Mouse (Mus musculus) ovary, postnatal 10 days (tissue): ENCODE measurements at regions not wholly inside any gene's neighbourhood (a gene's known extent, or its start where the extent isn't known, plus 50 kb on each side); places are given as distances from the start of the nearest gene placed in this dataset.

Experiments used
- DNase-seq: peaks from one replicate; pipeline ENCODE4 v3.0.0; 2022; ENCODE audit warnings: low spot score

DNA sequence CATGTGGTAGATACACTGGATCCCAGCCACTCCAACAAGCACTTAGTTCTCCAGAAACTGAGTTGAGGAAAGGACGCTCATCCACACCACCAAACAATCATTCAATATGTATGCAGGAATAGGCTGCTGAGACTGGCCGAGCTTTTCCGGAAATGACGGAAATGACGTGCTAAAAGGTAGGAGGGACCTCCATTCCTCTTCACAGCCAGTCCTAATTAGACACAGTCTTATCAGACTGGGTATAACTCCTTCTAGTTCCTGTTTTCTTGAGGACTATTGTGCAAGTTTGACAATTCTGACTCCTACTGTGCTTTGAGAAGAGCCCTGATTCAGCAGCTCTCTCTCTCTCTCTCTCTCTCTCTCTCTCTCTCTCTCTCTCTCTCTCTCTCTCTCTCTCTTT is 477.9 kb upstream of the Gm26657 start:
- DNase-seq: no peak

DNA sequence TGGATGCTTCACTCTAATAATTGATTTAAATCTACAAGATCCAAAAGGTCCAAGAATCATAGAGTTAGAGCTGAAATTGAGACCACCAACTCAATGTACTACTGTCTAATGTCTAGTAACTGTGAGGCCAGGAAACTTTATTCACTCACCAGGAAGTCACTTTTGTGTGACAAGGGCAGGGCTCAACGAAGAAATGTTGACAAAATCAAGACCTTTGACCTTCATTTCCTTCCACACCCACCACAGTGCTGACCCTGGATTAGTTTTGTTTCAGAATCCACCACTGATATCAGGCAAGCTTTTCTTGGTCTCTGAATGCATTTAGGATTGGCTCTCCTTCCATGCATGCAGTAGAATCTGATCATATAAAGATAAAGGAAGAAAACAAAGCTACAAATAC is 487.5 kb upstream of the Gm26657 start:
- DNase-seq: no peak

DNA sequence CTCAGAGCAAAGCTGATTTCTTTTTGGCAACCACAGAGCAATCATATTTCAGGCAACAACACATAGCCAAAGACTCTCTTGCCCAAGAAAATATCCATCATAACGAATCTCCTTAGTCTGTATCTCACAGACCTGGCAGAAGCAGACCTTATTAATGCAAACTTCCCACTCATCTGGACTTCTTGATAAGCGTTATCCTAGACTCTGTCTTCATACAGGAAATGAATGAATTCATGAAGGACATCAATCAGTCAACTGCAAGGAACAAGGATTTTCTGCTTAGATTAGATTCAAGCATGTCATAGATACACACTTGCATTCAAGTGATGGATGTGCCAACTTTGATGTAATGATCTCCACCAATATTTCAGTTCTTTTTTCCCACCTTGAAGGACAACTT is 488.1 kb upstream of the Gm26657 start:
- no peak for DNase-seq

DNA sequence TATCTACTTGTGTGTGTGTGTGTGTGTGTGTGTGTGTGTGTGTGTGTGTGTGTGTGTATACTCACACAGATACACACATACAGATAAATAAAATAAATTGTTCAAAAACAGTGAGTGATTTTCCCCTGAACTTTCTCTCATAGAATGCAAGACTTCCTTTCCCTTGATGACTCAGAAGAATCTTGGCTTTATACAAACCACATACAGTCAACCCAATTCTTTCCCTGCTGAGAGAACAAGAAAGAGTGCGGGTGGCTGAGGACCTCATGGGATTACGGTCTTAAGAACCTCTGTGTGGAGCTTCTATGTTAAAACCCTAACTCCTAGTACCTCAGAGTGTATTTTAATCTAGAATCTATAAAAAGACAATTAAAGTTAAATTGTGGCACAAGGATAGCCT is 489.3 kb upstream of the Gm26657 start:
- DNase-seq: no peak

DNA sequence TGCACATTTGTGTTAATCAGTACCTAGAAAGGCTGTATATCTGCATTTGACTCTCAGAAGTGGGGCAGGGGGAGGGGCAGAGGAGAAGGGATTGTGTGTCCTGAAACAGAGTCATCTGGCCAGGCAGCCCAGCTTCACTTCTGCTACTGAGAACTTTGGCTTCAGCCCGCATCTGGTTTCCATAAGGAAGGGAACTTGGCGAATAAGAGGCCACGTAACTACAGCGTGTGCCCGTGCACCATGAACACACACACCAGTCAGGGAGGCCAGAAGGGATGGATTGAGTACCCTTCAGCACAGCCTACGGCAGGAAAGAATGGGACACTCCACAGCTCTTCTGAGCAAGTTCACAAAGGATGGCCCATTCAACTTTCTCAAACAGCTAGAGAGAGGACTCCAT is 496.0 kb upstream of the Gm26657 start:
- DNase-seq: no peak

DNA sequence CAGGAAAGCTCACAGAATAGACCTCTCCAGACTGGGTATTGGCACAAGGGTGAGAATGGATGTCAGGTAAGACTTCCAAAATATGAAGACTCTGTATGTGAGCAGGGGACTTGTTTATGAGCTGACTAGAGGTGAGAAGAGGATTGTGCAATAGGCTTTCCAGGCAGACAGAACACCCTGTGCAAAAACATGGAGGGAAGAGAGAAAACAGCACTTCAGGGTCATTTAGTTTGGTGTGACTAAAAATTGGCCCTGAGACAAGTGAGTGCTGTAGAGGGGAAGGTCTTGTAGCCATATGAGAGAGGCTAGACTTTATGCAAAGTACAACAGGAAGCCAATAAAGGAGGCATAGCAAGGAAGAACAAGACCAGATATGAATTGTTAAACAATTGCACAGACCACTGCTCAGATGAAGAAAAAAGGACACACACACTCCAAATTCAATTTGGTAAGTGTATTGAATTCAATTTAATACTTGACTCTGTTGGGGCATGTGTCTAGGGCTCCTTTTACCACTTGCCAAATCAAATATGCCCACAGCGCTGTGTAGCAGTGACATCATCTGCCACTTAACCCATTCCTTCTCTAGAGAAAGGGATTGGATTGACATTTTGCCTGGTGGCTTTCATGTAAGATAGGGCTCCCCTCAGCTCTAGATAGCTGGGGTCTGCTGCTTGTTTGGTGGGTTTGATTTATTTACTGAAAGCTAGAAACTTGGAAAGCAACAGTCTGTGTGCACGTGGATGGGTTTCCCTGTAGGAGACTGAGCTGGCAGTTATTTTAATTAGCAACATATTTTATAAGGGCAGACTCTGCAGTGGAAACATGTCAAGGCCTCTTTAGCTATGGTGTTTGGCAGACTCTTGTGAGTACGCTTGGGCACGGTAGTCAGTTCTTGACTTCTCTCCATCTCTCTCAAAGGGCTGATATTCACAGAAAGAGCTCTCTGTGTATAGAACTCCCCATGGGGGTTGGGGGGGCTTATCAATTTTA is 501.1 kb upstream of the Gm26657 start:
- DNase-seq: no peak

DNA sequence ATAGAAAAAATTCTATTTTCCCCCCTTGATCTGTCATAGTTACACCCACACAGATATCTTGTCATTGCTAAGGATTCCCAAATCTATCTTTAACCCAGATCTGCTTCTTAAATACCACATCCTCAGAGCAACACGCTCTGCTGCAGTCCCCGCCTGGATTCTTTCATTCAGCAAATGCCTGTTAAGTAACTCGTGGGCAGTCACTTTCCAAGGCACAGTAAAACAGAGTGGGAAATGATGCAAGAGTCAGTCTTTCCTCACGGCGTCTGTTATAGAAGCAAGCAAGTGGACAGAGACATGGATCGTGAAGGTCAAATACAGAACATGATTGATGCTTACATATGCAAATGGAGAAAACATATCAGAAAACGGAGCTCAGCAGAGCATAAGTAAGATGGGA is 508.5 kb upstream of the Gm26657 start:
- no peak for DNase-seq

DNA sequence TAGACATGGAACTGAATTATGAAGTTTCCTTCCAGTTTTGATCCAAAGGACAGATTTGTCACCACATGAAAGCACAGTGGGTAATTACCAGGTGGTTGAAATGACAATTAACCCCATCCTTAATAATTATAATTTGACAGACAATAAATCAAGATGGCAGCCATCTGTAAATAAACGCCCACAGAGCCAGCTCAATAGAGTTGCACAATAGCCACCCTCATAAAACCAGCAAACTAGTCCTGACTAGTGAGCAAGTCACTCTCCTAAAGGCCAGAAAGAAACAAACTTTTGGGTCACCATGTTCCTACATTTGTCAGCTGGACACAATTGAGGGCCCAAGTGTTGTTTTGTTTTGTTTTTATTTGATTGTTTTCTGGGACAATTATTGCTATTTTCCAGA is 509.4 kb upstream of the Gm26657 start:
- DNase-seq: no peak

DNA sequence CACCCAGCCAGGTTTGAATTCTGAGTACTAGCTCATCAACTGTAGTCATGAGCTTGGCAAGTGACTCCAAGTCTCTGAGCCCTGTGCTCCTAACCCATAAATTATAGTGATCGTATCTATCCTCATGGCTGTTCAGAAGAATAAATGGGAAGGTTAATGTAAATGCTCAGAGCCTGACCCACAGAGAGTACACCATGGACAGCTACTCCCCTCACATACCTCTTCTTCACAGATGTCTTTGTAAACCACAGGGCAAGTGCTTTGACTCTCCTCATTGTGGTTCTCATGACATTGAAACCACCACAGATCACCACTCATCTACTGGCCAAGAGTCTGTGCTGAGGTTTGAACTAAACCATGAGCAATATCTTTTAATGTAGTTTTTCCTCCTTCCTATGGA is 513.4 kb upstream of the Gm26657 start:
- DNase-seq: no peak

DNA sequence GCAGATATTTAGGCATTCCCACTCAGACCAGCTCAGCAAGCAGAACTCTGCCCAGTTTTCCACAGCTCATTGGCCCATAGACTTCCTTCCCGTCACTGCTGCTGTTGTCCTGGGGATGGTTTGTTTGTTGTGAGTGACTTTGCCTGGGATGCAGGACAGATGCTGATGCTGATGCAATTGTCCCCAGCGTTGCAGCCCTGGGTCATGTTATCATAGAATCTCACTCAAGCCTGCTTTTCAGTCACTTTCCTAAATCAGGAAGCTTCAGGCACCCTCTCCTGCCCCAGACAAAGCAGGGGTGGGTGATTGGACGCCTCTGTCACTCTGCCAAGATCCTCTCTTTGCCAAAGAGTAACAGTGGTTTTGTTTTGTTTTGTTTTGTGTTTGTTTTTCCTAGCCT is 515.3 kb upstream of the Gm26657 start:
- no peak for DNase-seq

DNA sequence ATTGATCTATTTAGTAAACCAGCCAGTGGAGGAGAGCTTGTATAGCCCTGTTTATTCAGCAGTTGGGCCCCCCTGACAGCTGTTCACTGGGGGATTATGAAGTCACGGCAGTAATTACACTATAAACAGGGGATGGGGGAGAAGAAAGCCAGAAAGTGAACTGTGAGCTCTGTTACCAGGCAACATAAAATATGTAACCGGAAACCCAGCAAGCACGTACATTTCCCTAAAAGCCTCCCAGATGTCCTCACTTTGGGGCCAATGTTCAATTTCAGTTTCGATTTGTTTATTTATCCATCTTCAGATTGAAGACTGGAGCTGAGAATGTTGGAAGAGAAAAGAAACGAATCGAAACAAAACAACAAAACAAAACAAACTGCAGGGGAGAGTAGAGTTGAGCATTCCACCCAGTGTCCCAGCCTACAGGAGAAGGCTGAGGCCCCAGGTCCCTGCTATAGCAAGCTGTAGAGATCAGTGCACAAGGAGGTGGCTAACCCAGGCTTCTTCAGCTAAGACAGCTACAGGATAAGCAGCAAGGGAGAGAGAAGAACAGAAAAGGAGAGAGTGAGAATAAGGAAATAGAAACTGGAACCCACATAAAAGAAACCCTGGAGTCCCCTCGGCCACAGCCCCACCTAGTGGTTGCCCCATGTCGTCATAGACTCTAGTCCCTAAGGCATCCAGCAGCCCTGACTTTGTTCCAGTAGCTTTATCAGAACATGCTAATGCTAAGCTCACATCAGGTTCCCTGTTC is 517.7 kb upstream of the Gm26657 start:
- peak; percentile 4 for DNase-seq

DNA sequence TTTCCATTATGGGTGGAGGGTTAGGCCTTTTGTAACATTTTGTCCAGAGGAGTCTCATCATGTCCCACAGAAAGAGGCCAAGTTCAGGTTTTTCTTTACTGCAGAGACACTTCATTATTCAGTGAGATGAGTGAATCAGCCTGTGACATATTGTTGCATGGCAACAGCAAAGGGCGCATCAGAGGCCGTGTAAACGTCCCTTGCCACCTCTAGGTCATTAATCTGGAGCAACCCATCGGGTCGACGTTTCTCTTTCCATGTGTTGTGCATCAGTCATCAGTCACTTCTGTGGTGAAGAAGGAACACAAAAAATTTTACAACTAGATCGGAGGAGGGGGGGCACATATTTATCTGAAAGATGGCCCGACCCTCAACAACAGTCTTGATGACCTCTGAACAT is 519.3 kb upstream of the Gm26657 start:
- DNase-seq: no peak

DNA sequence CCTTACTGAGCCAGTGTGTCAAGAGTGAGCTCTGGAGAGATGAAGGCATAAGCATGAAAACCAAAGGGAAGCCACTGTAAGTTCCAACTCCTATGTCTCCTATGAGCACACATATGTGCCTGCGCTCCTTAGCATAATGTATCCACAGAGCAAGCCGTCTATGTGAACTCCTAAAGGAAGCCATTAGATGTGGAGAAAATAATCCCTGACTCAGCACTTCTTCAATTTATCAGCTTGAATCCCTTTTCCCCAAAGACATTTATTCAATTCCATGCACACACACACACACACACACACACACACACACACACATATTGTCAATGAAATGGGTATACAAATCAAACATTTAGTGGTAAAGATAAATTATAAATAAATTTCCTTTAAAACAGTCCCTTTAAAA is 530.4 kb upstream of the Gm26657 start:
- DNase-seq: no peak

DNA sequence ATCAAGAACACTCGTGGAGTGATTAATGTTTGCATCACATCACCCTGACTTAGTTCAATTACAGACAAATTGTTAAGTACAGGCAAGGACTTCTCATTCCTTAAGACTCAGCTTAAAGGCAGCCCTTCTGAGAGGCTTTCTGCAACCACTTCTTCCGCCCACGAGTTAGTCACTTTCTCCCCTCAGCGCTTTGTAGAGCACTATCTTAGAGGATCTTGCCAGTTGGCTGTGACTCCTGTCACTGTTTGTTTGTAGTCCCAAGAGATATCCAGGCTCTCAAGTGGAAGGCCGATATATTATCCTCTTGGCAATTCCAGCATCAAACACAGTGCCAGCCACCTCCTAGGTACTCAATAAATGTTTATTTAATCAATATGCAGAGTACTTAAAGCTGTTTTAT is 532.1 kb upstream of the Gm26657 start:
- no peak for DNase-seq

DNA sequence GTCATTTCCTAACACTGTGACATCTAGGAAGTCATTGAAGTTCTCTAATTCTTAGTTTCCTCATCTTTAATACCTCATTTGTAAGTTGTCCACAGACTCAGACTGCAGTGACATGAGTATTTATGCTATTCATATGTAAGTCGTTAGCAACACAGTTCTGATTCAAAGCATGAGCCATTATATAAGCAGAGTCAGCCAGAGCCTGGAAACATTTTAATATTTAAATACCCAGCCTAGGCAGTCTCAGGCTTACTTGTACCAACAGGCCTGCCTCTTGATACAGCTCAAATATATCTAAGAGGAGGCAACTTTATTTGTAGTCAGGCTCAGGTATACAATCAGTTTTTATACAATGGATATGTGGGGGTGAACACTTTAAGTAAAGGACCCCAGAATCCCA is 534.8 kb upstream of the Gm26657 start:
- DNase-seq: no peak

DNA sequence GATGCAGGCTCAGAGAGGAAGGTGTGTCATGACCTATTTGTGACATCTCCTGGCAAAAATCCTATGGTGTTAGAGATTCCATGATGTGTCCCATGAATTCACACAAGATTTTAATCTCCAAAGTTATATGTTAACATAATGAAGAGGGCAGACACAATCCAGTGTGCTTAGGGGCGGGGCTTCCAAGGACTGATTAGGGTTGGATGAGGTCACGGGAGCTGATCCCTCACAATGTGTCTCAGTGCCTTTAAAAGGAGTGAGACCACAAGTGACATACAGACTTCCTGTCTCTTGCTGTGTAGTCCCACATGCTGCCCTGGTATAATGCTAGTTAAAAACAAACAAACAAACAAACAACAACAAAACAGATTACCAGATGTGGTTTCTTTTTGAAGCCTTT is 546.5 kb upstream of the Gm26657 start:
- no peak for DNase-seq

DNA sequence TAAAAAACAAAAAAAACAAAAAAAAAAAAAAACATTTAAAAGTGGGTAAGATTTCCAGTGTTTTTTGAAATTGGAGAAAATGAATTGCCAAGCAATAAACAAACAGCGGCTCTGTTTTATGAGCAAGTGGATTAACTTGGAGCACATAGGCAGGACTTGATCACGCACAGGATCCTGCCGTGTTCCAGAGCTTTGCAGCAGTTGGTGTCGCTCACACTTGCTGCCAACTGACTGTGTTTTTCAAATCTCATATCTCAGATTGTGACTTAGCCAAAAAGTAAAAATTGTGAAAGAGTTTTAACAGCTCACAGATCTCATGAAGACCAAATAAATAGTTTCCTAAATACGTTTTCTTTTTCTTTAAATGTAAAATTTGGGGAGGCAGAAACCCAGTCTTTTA is 547.4 kb upstream of the Gm26657 start:
- no peak for DNase-seq

DNA sequence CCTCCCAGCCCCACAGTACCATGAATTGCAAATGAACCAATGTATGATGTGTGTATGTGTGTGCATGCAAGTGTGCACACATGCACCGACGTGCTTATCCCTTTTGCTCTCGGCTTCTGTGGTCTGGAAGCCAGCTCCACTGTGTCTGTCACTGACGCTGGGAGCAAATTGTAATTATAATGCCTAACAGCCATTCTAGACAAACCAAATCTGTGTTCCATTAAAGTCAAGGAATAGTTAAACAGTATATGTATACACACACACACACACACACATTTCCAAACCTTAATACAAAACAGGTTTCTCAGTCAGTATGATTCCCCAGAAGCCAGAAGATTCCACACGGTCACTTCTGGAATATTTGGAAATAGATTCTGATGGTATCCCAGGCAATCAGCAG is 560.3 kb upstream of the Gm26657 start:
- no peak for DNase-seq

DNA sequence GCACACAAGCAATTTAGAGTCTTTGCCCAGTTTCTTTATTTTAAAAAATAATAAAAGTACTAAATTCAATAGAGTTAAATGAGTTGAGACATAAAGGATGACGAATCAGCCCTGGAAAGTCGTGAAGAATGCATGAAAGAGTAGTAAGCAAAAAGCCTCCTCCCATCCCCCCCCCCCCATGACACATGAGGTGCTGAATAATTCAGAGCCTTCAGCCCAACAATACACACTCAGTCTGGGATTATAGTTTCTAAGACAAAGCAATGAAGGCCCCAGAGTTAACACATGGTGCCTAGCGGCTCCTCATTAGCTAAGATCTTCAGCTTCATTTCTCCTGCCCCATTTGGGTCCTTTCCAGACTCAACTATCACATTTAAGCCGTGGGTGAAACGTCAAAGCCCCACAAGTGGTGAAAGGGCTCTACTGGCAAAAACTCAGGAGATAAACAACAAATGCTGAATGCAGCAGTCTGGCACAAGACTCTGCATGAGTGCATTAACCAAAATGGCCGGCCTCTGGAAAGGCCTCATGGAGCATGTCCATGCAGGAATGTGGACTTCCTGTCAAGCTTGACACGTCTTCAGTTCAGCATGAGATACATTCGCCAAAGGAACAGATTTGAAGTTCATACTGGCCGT is 560.9 kb upstream of the Gm26657 start:
- no peak for DNase-seq

DNA sequence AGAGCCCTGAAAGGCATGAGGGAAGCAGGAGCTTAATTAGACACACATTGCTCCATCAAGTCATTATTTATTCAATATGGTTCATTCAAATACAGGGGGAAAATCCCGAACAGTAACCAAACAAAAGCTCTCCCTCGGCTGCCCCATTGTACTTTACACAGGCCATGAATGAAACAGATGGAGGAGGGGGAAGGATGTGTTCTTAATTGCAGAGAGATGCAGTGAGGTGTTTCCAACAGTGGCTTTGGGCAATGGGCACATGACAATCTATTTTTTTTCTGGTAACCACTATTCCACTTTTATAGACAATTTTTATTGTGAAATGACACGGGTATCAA is 578.6 kb upstream of the Gm26657 start:
- DNase-seq: no peak

DNA sequence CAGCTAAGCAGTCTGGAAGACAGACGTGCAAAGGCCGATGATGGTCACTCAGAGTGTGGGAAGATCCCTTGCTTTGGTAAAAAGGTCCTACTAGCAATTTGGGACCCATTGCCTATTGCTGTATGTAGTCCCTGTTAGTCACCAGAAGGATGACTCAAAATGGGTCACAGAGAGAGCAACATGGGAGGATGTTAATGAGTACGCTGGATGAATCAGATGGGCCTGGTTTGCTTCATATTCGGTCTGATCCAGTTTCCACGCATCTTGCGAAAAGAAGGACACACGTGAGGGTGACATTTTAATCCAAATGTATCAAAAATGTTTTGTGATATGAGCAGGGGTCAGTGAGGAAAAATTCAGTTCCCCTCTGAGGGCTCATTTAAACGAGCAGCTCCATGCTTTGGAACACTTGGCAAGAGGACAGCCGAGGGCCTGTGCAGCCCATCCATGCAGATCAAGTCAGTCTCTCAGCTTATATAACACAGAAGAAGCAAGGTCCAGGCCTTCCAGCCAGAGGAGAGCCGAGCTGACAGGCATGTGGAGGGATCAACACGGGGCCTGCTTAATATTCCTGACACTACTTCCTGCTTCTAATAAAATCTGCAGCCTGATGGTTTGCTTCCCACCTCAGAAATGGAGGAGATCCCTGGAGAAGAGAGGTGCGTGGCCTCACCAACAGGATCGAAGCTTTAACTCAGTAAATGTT is 579.2 kb upstream of the Gm26657 start:
- no peak for DNase-seq

DNA sequence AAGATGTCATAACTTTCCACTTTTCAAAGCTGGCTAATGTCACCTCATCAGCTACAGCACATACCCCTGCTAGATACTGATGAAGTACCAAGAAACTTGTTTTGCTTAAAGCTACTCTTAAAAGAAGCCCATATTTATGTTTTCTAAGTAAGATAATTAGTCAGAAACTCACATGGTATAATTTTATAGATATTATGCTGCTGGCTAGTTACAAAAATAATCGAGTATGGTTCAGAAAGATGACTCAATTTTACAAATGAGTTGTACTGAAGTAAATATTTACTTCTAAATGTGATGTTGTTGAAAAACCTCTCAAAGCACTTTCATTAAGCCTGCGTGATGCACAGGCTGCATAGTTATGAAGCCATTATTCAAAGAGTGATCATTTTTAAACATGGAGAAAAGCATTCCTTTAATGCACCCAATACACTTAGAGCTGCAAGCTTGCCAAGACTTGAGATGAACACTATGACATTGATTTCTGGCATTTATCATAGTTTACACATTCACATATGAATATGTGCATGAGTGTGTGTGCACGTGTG is 582.3 kb upstream of the Gm26657 start:
- no peak for DNase-seq
